Mouse (Mus musculus) embryonic facial prominence, embryonic 10.5 days (tissue): Measurements from ENCODE around the gene Arid3c. TPM values are rescaled to one million over a fixed set of nuclear protein-coding genes. Genes with fewer than 3 reads are reported as not detected.

Experiments
- DNase-seq: peaks from one replicate; pipeline ENCODE4 v3.0.0-alpha.2; 2017; ENCODE audit warnings: low spot score
- H3K27ac ChIP-seq: fragments of 300-500 bp; sonication (generic); replicated peaks from 2 replicates; pipeline ENCODE4 v1.5.1; 2016; ENCODE audit warnings: mild to moderate bottlenecking
- H3K27me3 ChIP-seq: fragments of 300-500 bp; sonication (generic); replicated peaks from 2 replicates; pipeline ENCODE4 v1.6.1; 2016; ENCODE audit warnings: low read depth, mild to moderate bottlenecking; ENCODE audit not compliant: poor library complexity, severe bottlenecking
- H3K36me3 ChIP-seq: fragments of 300-500 bp; sonication (generic); replicated peaks from 2 replicates; pipeline ENCODE4 v1.6.1; 2016; ENCODE audit warnings: mild to moderate bottlenecking, moderate library complexity
- H3K4me1 ChIP-seq: fragments of 300-500 bp; sonication (generic); 2 replicates; pipeline ENCODE4 v1.6.1; 2016
- H3K4me3 ChIP-seq: fragments of 300-500 bp; sonication (generic); 2 replicates; pipeline ENCODE4 v1.5.1; 2016; ENCODE audit warnings: mild to moderate bottlenecking, moderate library complexity
- H3K9me3 ChIP-seq: fragments of 300-500 bp; sonication (generic); 2 replicates; pipeline ENCODE4 v1.6.1; 2016; ENCODE audit warnings: mild to moderate bottlenecking
- WGBS: fragments of 180-500 bp; shearing (Covaris S2); methylation state at CpG from one replicate; pipeline ENCODE4 v1.1.7; 2016; 5-methylcytosine and 5-hydroxymethylcytosine counted together
- polyA plus RNA-seq: library from polyadenylated mRNA; unstranded; fragments of >200 nt; fragmentation: Nextera tagmentation; extraction: Ambion mirVana; gene quantifications from 2 replicates; pipeline ENCODE4 v1.2.1, GENCODE M21; 2016

The Arid3c gene
- polyA plus RNA-seq, 1 experiment from 2014 or later = 0.86 TPM

DNA sequence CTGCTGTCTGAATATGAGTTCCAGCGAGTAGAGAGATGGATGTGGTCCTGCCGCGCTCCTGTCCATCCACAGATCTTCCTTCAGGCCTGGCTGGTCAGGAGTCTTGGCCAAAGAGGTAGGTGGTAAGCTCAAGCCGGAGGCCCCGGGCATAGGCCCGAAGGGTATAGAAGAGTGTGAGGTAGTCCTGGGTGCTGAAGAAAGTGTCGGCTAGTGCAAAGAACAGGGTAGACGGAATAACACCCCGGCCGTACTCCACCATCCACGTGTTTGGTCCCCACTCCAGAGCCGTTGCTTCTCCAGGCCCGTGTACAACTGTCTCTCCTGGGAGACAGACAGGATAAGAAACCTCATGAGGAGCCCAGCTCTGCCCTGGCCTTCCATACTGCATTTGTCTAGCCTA lies 8.3 kb upstream of the Arid3c start:
- no peaks in the 10 kb centered on the region; the same call in 1 of the 2 replicates for H3K27me3 ChIP-seq
- DNase-seq = no peak
- no peak overlapping the region for H3K27ac ChIP-seq
- peaks cover 21% of the 10 kb centered on the region for H3K36me3 ChIP-seq
- H3K9me3 ChIP-seq = peaks cover 6% of the 10 kb centered on the region; the same call in 1 of the 2 replicates
- peak overlapping the region; percentile 75; the same call in 1 of the 2 replicates for H3K4me3 ChIP-seq
- peaks cover 22% of the 10 kb centered on the region for H3K4me1 ChIP-seq
- 95% methylated on average over 13 of the region's 13 CpGs for WGBS

DNA sequence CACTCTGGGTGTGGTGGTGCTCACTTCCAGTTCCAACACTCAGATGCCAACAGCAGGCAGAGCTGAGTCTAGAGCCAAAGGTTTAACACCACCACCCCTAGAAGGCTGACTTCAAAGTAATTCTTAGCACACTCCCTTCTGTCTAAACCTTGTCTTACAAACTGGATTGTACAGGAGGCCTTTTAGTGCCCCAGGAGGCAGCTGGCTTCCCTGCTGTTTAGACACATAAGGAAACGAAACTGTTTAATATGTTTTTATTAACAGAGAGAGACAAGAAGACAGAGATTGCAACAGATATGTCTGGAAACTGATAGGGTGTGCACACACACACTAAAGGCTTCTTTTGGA lies 7.3 kb upstream of the Arid3c start:
- no peak for DNase-seq
- peaks cover 9% of the 10 kb centered on the region for H3K27me3 ChIP-seq
- 85% methylated on average over 1 of the region's 1 CpGs for WGBS
- peaks cover 21% of the 10 kb centered on the region for H3K36me3 ChIP-seq
- H3K4me1 ChIP-seq = peaks cover 22% of the 10 kb centered on the region
- no peak overlapping the region for H3K27ac ChIP-seq
- no peak overlapping the region for H3K4me3 ChIP-seq
- H3K9me3 ChIP-seq = peaks cover 6% of the 10 kb centered on the region; the same call in 1 of the 2 replicates

GRCm38 (mm10) chr4:41737602-41738255 lies 6.8 kb upstream of the Arid3c start:
- Histone ChIP-seq H3K27ac (no peak overlapping the region), H3K4me3 (no peak overlapping the region), H3K4me1 (peaks cover 22% of the 10 kb centered on the region), H3K27me3 (peaks cover 14% of the 10 kb centered on the region), H3K36me3 (peaks cover 21% of the 10 kb centered on the region), H3K9me3 (peaks cover 6% of the 10 kb centered on the region; the same call in 1 of the 2 replicates)
- WGBS = 58% methylated on average over 8 of the region's 8 CpGs
- DNase-seq = peak; percentile 72

DNA sequence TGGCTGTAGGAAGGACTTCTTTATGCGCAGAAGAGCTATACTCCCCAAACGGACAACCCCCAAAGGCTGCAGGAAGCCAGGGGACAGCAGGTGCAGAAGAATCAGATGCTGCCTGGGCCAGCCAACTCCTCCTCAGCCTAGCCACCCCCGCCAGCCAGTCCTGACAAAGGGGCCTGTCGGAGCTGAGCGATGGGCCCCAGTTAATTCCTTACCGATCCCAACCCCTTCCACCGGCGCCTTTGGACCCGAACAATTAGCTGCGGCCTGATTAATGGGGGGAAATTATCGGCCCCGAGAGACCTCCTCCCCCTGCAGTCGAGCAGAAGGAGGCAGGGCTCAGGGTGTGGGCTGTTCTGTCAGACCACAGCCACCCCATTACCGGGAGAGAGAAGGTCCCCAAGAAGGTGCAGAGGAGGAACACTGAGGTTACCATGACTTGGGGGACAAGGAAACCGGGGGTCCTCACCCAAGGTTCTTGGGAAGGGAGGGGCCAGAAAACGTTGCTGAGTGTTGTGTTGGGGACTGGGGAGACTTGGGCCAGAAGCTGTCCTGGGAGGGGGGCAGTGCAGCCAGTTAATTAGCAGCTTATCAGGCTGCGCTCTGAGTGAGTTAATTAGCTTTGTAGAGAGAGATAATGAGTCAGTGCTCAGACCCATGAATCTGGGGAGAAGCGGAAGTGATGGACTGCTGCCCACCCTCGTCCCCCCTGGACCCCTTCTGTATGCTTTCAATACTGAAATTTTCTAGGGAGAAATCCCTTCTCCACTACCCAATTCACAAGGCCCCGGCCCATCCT lies 3.9 kb downstream of the Arid3c start:
- no peak for DNase-seq
- WGBS = 14% methylated on average over 20 of the region's 20 CpGs
- peaks cover 30% of the 10 kb centered on the region for H3K4me1 ChIP-seq
- 0 out of 2 replicates have a peak overlapping the region, but pooled peaks have one; percentile 35 for H3K27ac ChIP-seq
- no peaks in the 10 kb centered on the region for H3K36me3 ChIP-seq
- peaks cover 86% of the 10 kb centered on the region for H3K27me3 ChIP-seq
- no peaks in the 10 kb centered on the region for H3K9me3 ChIP-seq
- H3K4me3 ChIP-seq = peak overlapping the region; percentile 30; the same call in 1 of the 2 replicates

GRCm38 (mm10) chr4:41722918-41723351 lies 8.0 kb downstream of the Arid3c start, which contains the start of gene Dctn3:
Dctn3 (minus strand) TSS chr4:41723170.
- peaks cover 46% of the 10 kb centered on the region for H3K27me3 ChIP-seq
- peak; percentile 91 for DNase-seq
- H3K4me1 ChIP-seq = peaks cover 29% of the 10 kb centered on the region
- H3K9me3 ChIP-seq = no peaks in the 10 kb centered on the region
- under 1% methylated on average over 27 of the region's 27 CpGs for WGBS
- peak within 1 kb of the TSS; percentile 94 for H3K4me3 ChIP-seq
- peak within 1 kb of the TSS; percentile 86 for H3K27ac ChIP-seq
- peaks cover 22% of the 10 kb centered on the region for H3K36me3 ChIP-seq

GRCm38 (mm10) chr4:41716834-41717233 lies 14.1 kb downstream of the Arid3c start:
- WGBS = 45% methylated on average over 6 of the region's 6 CpGs
- peak overlapping the region; percentile 44; the same call in 1 of the 2 replicates for H3K27ac ChIP-seq
- peaks cover 49% of the 10 kb centered on the region for H3K4me1 ChIP-seq
- no peaks in the 10 kb centered on the region for H3K9me3 ChIP-seq
- H3K36me3 ChIP-seq = peaks cover 53% of the 10 kb centered on the region
- DNase-seq = peak; percentile 47
- 0 out of 2 replicates have a peak overlapping the region, but pooled peaks have one; percentile 5 for H3K4me3 ChIP-seq
- no peaks in the 10 kb centered on the region for H3K27me3 ChIP-seq

DNA sequence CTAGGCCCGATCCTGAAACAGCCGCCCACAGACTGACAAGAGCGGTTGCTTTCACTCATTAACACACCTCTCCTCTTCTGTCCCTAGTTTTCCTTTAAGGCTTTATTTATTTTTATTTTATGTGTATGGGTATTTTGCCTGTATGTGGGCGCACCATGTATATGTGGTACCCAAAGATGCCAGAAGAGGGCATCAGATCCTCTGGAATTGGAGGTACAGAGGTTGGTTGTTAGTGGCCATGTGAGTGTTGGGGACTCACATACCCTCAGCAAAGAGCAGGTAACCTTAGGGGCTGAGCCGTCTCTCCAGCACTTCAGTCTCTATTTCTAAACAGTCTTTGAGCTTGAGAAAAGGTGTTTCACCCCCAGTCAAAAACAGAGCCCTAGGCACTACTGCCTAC lies 15.3 kb downstream of the Arid3c start:
- DNase-seq = no peak
- no peaks in the 10 kb centered on the region for H3K27me3 ChIP-seq
- no peak overlapping the region for H3K27ac ChIP-seq
- peaks cover 51% of the 10 kb centered on the region for H3K4me1 ChIP-seq
- H3K36me3 ChIP-seq = peaks cover 65% of the 10 kb centered on the region
- WGBS = 83% methylated on average over 5 of the region's 5 CpGs
- H3K9me3 ChIP-seq = no peaks in the 10 kb centered on the region
- no peak overlapping the region for H3K4me3 ChIP-seq

GRCm38 (mm10) chr4:41715082-41715481 lies 15.9 kb downstream of the Arid3c start:
- no peak overlapping the region for H3K27ac ChIP-seq
- H3K9me3 ChIP-seq = no peaks in the 10 kb centered on the region
- WGBS = 79% methylated on average over 8 of the region's 8 CpGs
- peaks cover 50% of the 10 kb centered on the region for H3K4me1 ChIP-seq
- no peak overlapping the region for H3K4me3 ChIP-seq
- H3K27me3 ChIP-seq = no peaks in the 10 kb centered on the region
- no peak for DNase-seq
- peaks cover 66% of the 10 kb centered on the region for H3K36me3 ChIP-seq

DNA sequence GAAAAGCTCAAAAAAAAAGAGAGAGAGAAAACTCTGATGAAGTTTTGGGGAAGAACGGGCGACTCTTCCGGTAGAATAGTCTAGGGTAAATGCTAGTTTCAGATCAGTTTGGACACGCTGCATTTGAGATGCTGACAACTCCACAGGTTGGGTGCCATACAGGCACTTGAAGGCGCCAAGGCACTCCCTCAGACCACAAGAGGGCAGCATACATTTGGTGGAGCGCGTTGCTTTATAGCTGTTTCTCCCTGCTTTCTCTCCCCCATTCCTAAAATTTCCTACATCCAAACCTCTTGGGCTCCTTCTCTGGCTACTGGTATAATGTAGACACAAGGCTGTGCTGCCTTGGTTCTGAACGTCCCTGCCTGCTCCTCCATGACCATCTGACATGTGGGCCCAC lies 16.7 kb downstream of the Arid3c start:
- H3K4me3 ChIP-seq = peak overlapping the region; percentile 89
- WGBS = 19% methylated on average over 8 of the region's 8 CpGs

GRCm38 (mm10) chr4:41713197-41714067 lies 17.5 kb downstream of the Arid3c start, which contains the start of gene Rpp25l:
Rpp25l (minus strand) TSS chr4:41713534.
- no peaks in the 10 kb centered on the region for H3K9me3 ChIP-seq
- WGBS = under 1% methylated on average over 61 of the region's 61 CpGs
- H3K27ac ChIP-seq = peak within 1 kb of the TSS; percentile 96
- peak; percentile 93 for DNase-seq
- no peaks in the 10 kb centered on the region for H3K27me3 ChIP-seq
- peaks cover 50% of the 10 kb centered on the region for H3K36me3 ChIP-seq
- H3K4me3 ChIP-seq = peak within 1 kb of the TSS; percentile 89
- H3K4me1 ChIP-seq = peaks cover 56% of the 10 kb centered on the region

More for the DNA sequence above, 16.7 kb downstream of the Arid3c start:
- peak; percentile 68 for DNase-seq
- peaks cover 50% of the 10 kb centered on the region for H3K4me1 ChIP-seq
- peaks cover 58% of the 10 kb centered on the region for H3K36me3 ChIP-seq
- no peak overlapping the region for H3K27ac ChIP-seq
- H3K27me3 ChIP-seq = no peaks in the 10 kb centered on the region
- no peaks in the 10 kb centered on the region for H3K9me3 ChIP-seq

GRCm38 (mm10) chr4:41712421-41713196 lies 18.3 kb downstream of the Arid3c start:
- no peaks in the 10 kb centered on the region for H3K9me3 ChIP-seq
- H3K27ac ChIP-seq = peak overlapping the region; percentile 96
- H3K4me1 ChIP-seq = peaks cover 63% of the 10 kb centered on the region
- no peak for DNase-seq
- peaks cover 42% of the 10 kb centered on the region for H3K36me3 ChIP-seq
- peak overlapping the region; percentile 89 for H3K4me3 ChIP-seq
- 52% methylated on average over 31 of the region's 31 CpGs for WGBS
- peaks cover 6% of the 10 kb centered on the region for H3K27me3 ChIP-seq
